ENCODE assay signal across 34 mouse cellular contexts in genomic region chr1:159519206-159519605, GRCm38 (mm10). TPM values are rescaled to one million over a fixed set of nuclear protein-coding genes. Genes with fewer than 3 reads are reported as not detected.
A peak's percentile ranks its signal among the peaks of the same experiment; 100 is the strongest.
DNase-seq lines count a peak whose midpoint lies in the region; ATAC-seq lines count a peak whose summit lies in the region.
"Had no signal": no experiment of that assay in that cellular context is flagged by ENCODE, and none has a peak within 500 bp of the region (broad histone marks: within the 10 kb centered on the region; RNA-seq: fewer than 3 reads in every experiment).

No protein-coding gene starts in this region.

- H3K4me2 ChIP-seq in hindbrain, embryonic 14.5 days (replicated peaks) = no peak overlapping the region
- H3K4me2 ChIP-seq: embryonic facial prominence, embryonic 15.5 days; forebrain, embryonic 12.5 days; heart, embryonic 12.5 days; hindbrain, embryonic 15.5 days; kidney, embryonic 15.5 days; limb, embryonic 13.5 days; liver, embryonic 11.5 days; midbrain, embryonic 15.5 days; neural tube, embryonic 15.5 days; stomach, embryonic 15.5 days had no signal

- no peaks in the 10 kb centered on the region for H3K27me3 ChIP-seq in hindbrain, embryonic 14.5 days (ENCODE audit: control insufficient read depth, insufficient read depth, low read length)
- H3K27me3 ChIP-seq: forebrain, embryonic 12.5 days; neural tube, embryonic 15.5 days had no signal

- no peaks in the 10 kb centered on the region for H3K36me3 ChIP-seq in hindbrain, embryonic 14.5 days (replicated peaks; ENCODE audit: control insufficient read depth, insufficient read depth)
- H3K36me3 ChIP-seq: embryonic facial prominence, embryonic 10.5 days; embryonic facial prominence, embryonic 15.5 days; forebrain, embryonic 12.5 days; heart, embryonic 12.5 days; hindbrain, embryonic 15.5 days; kidney, embryonic 15.5 days; limb, embryonic 13.5 days; midbrain, embryonic 15.5 days; neural tube, embryonic 15.5 days; stomach, embryonic 15.5 days had no signal

- no peak overlapping the region for H3K27ac ChIP-seq in hindbrain, embryonic 14.5 days
- H3K27ac ChIP-seq: embryonic facial prominence, embryonic 10.5 days; embryonic facial prominence, embryonic 15.5 days; forebrain, embryonic 12.5 days; hindbrain, embryonic 15.5 days; kidney, embryonic 15.5 days; limb, embryonic 13.5 days; macrophage; midbrain, embryonic 15.5 days; neural tube, embryonic 15.5 days; stomach, embryonic 15.5 days had no signal

- no peak overlapping the region for H3K9ac ChIP-seq in hindbrain, embryonic 14.5 days
- H3K9ac ChIP-seq: embryonic facial prominence, embryonic 15.5 days; forebrain, embryonic 12.5 days; forebrain, postnatal 0 days; heart, embryonic 12.5 days; hindbrain, embryonic 15.5 days; kidney, embryonic 15.5 days; limb, embryonic 13.5 days; midbrain, embryonic 15.5 days; neural tube, embryonic 15.5 days; stomach, embryonic 15.5 days had no signal

- H3K9me3 ChIP-seq in hindbrain, embryonic 14.5 days (ENCODE audit: control insufficient read depth, low read length) = no peaks in the 10 kb centered on the region
- H3K9me3 ChIP-seq: embryonic facial prominence, embryonic 10.5 days; embryonic facial prominence, embryonic 15.5 days; forebrain, embryonic 12.5 days; heart, embryonic 12.5 days; hindbrain, embryonic 15.5 days; kidney, embryonic 15.5 days; limb, embryonic 13.5 days; midbrain, embryonic 15.5 days; neural tube, embryonic 15.5 days; stomach, embryonic 15.5 days had no signal

- intact Hi-C loops in heart, postnatal 36 days (cut with DNase I) = no loop called here

- WGBS in hindbrain, embryonic 14.5 days = 62% methylated on average over 1 of the region's 1 CpGs

- DNase-seq in 3T3-L1 (ENCODE audit: low read depth, low spot score) (peak; percentile 42), NIH3T3 (ENCODE audit: low read depth) (peak; percentile 50)
- DNase-seq in cerebellum, adult 18-20 months = peak; percentile 54 to 67
- peak; percentile 54 to 59 for DNase-seq in cerebellum, postnatal 10 days
- no peak for DNase-seq in hindbrain, embryonic 14.5 days (ENCODE audit: low spot score)
- DNase-seq in heart, postnatal 36 days = no peak
- no peak for DNase-seq in adrenal gland, postnatal 14 days
- DNase-seq: adrenal gland, postnatal 10 days; B cell, adult 2 months; forebrain, postnatal 0 days; gastrocnemius, postnatal 25 days; heart, adult 18-20 months; kidney, adult 11 months; kidney, postnatal 4 days; lung, adult 18-20 months; retina, postnatal 1 day; right cerebral cortex, postnatal 25 days; thymus, postnatal 14 days had no signal

- H3K4me3 ChIP-seq in hindbrain, embryonic 14.5 days (replicated peaks; ENCODE audit: low read length) = no peak overlapping the region
- H3K4me3 ChIP-seq: embryonic facial prominence, embryonic 10.5 days; embryonic facial prominence, embryonic 15.5 days; forebrain, embryonic 12.5 days; heart, embryonic 12.5 days; hindbrain, embryonic 15.5 days; kidney, embryonic 15.5 days; limb, embryonic 13.5 days; midbrain, embryonic 15.5 days; neural tube, embryonic 15.5 days; stomach, embryonic 15.5 days had no signal

- ATAC-seq in hindbrain, embryonic 14.5 days (ENCODE audit: low FRiP score) = no peak
- ATAC-seq: forebrain, postnatal 0 days; inflammation-experienced regulatory T-cells, adult 6 months; lung, postnatal 0 days; midbrain, embryonic 15.5 days had no signal

- no peaks in the 10 kb centered on the region; the same call in 1 of the 2 replicates for H3K4me1 ChIP-seq in hindbrain, embryonic 14.5 days (replicated peaks; ENCODE audit: control insufficient read depth, insufficient read depth, low read length)

RNA-seq across cellular contexts. Expression of gene Tnr, which starts 4.4 kb away (rescaled TPM):
- polyA plus RNA-seq in hindbrain, embryonic 14.5 days (2014; fragmentation: Nextera tagmentation; extraction: Ambion mirVana) = 4.2 and 5.1 TPM in 2 replicates
- total RNA-seq in heart, postnatal 36 days (2021) = under 1 TPM; 0.17 to 0.68 TPM
- 2.1 and 2.7 TPM in 2 replicates for total RNA-seq in adrenal gland, postnatal 14 days (2021)
- total RNA-seq: hematopoietic stem cell, adult 5-6 weeks; megakaryocyte-erythroid progenitor cell, adult 5-6 weeks had no signal
- polyA plus RNA-seq: heart, embryonic 12.5 days; kidney, embryonic 15.5 days; lung, postnatal 0 days; macrophage had no signal

Comparison
In these comparisons a context has a peak if more than half of its experiments do, and no peak if none do; other contexts are left out.
1. DNase-seq: peak in 3T3-L1 (single experiment), NIH3T3 (single experiment), cerebellum, adult 18-20 months (2 of 2) and cerebellum, postnatal 10 days (2 of 2); none in hindbrain, embryonic 14.5 days (single experiment), heart, postnatal 36 days (0 of 2) and adrenal gland, postnatal 14 days (single experiment).